Mouse (Mus musculus): Measurements from ENCODE around the gene R3hdml. TPM values are rescaled to one million over a fixed set of nuclear protein-coding genes. Genes with fewer than 3 reads are reported as not detected.

The R3hdml gene
- polyA plus RNA-seq, 1 experiment from 2014 or later, result not detected

DNA sequence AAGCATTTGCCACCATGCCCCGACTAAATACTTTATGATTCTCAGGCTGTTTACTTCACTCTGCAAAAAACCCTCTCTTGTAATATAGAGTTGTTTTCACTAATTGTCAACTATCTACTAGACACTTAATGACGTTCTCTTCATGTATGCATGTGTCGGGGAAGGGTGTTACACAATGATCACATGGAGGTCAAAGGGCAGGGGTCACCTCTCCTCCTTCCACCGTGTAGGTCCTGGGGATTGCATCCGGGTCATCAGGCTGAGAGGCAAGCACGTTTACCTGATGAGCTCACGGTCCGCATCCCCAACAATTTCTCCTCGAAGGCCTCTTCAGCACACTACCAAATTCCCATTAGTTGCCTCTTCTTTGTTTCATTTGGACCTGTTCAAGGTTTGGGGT is 41.1 kb downstream of the R3hdml start:
- Histone ChIP-seq H3K36me3 (ENCODE audit: control insufficient read depth, insufficient read depth, low read length) (no peaks in the 10 kb centered on the region), H3K4me2 (replicated peaks; ENCODE audit: low read depth, low read length) (no peak overlapping the region), H3K9ac (replicated peaks; ENCODE audit: low read depth, low read length) (no peak overlapping the region), H3K4me3 (ENCODE audit: low read depth, low read length) (no peak overlapping the region), H3K27me3 (ENCODE audit: control insufficient read depth, insufficient read depth, low read length) (no peaks in the 10 kb centered on the region), H3K27ac (ENCODE audit: low read length) (no peak overlapping the region), H3K4me1 (ENCODE audit: control insufficient read depth, insufficient read depth, low read length) (no peaks in the 10 kb centered on the region), H3K9me3 (ENCODE audit: control insufficient read depth, low read depth, low read length) (no peaks in the 10 kb centered on the region)
- WGBS, result 79% methylated on average over 9 of the region's 9 CpGs
- no peak for ATAC-seq (ENCODE audit: insufficient number of reproducible peaks, insufficient read depth, low FRiP score, low read depth)

DNA sequence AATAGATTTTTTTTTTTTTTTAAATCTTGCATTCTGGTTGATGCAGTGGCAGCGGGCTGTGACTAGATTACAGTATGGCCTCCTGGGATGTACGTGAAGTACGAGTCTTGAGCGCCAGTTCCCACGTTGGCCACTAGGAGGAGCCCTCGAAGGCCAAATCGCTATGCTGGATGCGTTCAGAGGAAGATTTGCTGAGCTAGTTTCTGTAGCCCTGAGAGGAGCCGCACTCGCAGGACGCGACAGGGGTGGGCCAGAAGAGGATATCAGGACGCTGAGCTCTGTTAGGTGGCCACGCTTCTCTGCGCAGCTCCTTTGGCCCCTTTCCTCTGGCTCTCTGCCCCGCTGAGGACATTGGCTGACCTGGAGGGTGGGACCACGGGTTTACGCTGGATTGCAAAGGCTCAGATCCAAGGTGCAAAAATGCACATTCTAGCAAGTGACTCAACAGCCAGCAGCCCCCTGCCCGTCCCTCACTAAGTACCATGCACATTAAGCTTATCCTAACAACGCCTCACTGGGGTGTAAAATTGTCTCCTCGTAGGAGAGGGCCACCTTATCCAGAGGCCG is 42.9 kb downstream of the R3hdml start:
- peaks cover 9% of the 10 kb centered on the region; the same call in 1 of the 2 replicates for H3K4me1 ChIP-seq (ENCODE audit: control insufficient read depth, insufficient read depth, low read length)
- H3K27ac ChIP-seq (ENCODE audit: low read length), result no peak overlapping the region
- no peaks in the 10 kb centered on the region for H3K36me3 ChIP-seq (ENCODE audit: control insufficient read depth, insufficient read depth, low read length)
- H3K9ac ChIP-seq (replicated peaks; ENCODE audit: low read depth, low read length), result no peak overlapping the region
- ATAC-seq (ENCODE audit: insufficient number of reproducible peaks, insufficient read depth, low FRiP score, low read depth), result no peak
- no peaks in the 10 kb centered on the region for H3K27me3 ChIP-seq (ENCODE audit: control insufficient read depth, insufficient read depth, low read length)
- H3K4me3 ChIP-seq (ENCODE audit: low read depth, low read length), result peak overlapping the region; percentile 24; the same call in 1 of the 2 replicates
- no peaks in the 10 kb centered on the region for H3K9me3 ChIP-seq (ENCODE audit: control insufficient read depth, low read depth, low read length)
- WGBS, result 10% methylated on average over 22 of the region's 22 CpGs
- peak overlapping the region; percentile 52 for H3K4me2 ChIP-seq (replicated peaks; ENCODE audit: low read depth, low read length)

DNA sequence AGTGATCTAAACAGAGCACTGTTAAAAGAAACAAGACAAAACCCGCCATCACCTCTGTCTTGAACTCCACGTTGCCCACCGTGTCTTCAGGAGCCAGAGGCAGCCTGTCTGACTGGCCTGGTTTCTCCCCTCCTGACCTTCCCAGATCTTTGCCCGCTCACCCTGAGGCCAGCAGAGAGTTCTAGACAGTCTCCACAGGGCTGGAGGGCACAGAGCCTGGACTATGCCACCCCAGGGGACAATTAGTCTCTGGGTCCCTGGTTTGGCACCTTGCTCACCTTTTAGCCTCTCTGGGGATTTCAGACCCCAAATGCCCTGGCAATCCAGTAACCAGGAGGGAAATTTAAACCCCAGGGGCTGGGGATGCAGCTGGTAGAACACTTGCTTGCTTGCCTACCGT is 45.3 kb downstream of the R3hdml start:
- no peak overlapping the region for H3K9ac ChIP-seq (replicated peaks; ENCODE audit: low read depth, low read length)
- peaks cover 9% of the 10 kb centered on the region; the same call in 1 of the 2 replicates for H3K4me1 ChIP-seq (ENCODE audit: control insufficient read depth, insufficient read depth, low read length)
- H3K9me3 ChIP-seq (ENCODE audit: control insufficient read depth, low read depth, low read length), result no peaks in the 10 kb centered on the region
- no peak for ATAC-seq (ENCODE audit: insufficient number of reproducible peaks, insufficient read depth, low FRiP score, low read depth)
- no peaks in the 10 kb centered on the region for H3K27me3 ChIP-seq (ENCODE audit: control insufficient read depth, insufficient read depth, low read length)
- H3K4me3 ChIP-seq (ENCODE audit: low read depth, low read length), result no peak overlapping the region
- H3K4me2 ChIP-seq (replicated peaks; ENCODE audit: low read depth, low read length), result no peak overlapping the region
- no peak overlapping the region for H3K27ac ChIP-seq (ENCODE audit: low read length)
- 74% methylated on average over 5 of the region's 5 CpGs for WGBS
- no peaks in the 10 kb centered on the region for H3K36me3 ChIP-seq (ENCODE audit: control insufficient read depth, insufficient read depth, low read length)

DNA sequence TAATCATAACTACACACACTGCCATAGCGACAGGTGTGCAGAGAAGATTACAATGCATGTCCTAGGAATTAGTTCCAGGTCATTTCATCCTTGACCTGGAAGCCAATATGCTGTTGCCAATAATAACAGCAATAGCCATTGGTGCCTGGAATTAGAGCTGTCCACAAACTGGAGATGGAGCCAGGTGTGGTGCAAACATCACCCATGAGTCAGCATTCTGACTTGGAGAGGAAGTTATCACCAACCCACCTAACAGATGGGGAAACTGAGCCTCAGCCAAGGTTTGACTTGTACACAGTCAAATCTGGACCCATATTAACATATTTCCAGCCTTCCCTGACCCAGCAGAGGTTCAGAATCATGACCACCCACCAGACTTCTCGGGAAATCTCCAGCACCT is 46.3 kb downstream of the R3hdml start:
- Histone ChIP-seq H3K9ac (replicated peaks; ENCODE audit: low read depth, low read length) (no peak overlapping the region), H3K4me3 (ENCODE audit: low read depth, low read length) (no peak overlapping the region), H3K36me3 (ENCODE audit: control insufficient read depth, insufficient read depth, low read length) (no peaks in the 10 kb centered on the region), H3K4me1 (ENCODE audit: control insufficient read depth, insufficient read depth, low read length) (peaks cover 9% of the 10 kb centered on the region; the same call in 1 of the 2 replicates), H3K9me3 (ENCODE audit: control insufficient read depth, low read depth, low read length) (no peaks in the 10 kb centered on the region), H3K27ac (ENCODE audit: low read length) (no peak overlapping the region), H3K4me2 (replicated peaks; ENCODE audit: low read depth, low read length) (no peak overlapping the region), H3K27me3 (ENCODE audit: control insufficient read depth, insufficient read depth, low read length) (no peaks in the 10 kb centered on the region)
- ATAC-seq (ENCODE audit: insufficient number of reproducible peaks, insufficient read depth, low FRiP score, low read depth), result no peak
- WGBS, result 77% methylated on average over 2 of the region's 2 CpGs

DNA sequence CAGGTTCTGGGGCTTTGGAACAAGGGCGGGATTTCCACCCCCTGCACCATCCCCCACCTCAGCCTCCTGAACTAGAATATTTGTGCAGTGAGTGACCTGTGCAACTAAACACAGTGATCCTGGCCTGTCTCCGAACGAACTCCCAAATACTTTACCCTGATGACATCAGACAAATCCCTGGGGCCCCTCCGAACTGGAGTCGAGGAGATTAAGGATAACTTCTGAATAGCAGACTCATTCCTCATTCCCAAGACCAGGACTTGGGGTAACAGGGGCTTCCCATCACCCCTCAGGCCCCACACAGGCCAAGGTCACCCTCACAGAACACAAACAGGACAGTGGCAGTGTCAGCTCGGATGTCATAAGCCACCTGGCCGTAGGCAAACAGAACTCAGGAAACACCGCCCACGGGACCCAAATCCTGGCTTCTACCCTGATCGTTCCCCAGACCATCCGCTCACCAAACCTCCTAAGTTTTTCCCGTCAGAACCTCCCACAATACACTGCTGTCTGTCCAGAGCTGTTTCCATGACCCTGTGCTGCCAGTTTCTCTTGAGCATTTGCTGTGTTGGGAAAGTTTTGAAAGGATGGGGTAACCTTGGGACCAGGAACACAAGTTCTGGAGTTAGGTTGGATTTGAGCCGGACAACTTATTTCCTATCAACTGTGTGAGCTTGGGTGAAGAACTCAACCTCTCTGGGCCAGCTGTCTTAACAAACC is 47.4 kb downstream of the R3hdml start:
- WGBS, result 44% methylated on average over 13 of the region's 13 CpGs
- Histone ChIP-seq H3K4me2 (replicated peaks; ENCODE audit: low read depth, low read length) (no peak overlapping the region), H3K36me3 (ENCODE audit: control insufficient read depth, insufficient read depth, low read length) (no peaks in the 10 kb centered on the region), H3K4me3 (ENCODE audit: low read depth, low read length) (no peak overlapping the region), H3K27ac (ENCODE audit: low read length) (no peak overlapping the region), H3K9me3 (ENCODE audit: control insufficient read depth, low read depth, low read length) (no peaks in the 10 kb centered on the region), H3K27me3 (ENCODE audit: control insufficient read depth, insufficient read depth, low read length) (no peaks in the 10 kb centered on the region), H3K9ac (replicated peaks; ENCODE audit: low read depth, low read length) (no peak overlapping the region), H3K4me1 (ENCODE audit: control insufficient read depth, insufficient read depth, low read length) (peaks cover 9% of the 10 kb centered on the region; the same call in 1 of the 2 replicates)
- no peak for ATAC-seq (ENCODE audit: insufficient number of reproducible peaks, insufficient read depth, low FRiP score, low read depth)

DNA sequence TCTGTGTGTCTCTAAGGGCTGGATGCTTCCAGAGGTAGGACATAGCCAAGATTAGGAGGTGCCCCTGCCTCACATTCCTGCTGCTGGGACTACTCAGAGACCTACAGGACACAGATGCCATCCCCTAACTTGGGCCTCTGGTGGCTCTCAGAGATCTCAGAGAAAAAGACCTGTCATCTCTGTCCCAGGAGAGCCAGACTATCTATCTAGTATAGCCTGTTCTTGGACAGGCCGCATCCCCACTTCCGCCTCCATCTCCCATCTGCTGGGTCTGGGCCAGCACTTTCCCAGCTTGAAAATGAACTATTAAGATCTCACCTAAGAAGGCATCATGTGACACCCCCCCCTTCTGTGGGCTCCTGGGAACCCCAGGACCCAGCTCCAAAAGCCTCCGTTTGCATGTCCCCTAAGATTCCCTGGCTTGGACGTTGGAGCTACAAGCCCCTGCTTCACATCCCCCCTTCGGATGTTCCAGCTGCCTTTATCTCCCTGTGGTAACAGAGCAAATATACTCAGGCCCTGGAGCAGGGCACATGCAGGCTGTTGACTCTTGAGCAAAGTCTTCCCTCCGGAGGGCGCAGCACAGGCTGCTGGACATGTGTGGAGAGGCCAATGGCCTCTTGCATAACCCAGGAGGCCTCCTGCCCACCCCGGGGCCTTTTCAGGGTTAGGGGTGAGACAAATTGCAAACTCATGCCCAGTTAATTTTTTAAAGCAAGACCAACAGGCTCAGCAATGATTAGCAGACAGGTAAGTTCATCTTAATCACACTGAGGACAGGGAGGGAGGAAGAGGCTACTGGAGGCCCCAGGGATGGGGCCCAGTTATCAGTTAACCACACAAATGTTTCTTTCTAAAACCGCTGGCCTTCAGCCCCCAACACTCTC is 48.4 kb downstream of the R3hdml start:
- Histone ChIP-seq H3K27ac (ENCODE audit: low read length) (no peak overlapping the region), H3K4me3 (ENCODE audit: low read depth, low read length) (no peak overlapping the region), H3K4me1 (ENCODE audit: control insufficient read depth, insufficient read depth, low read length) (peaks cover 9% of the 10 kb centered on the region; the same call in 1 of the 2 replicates), H3K9ac (replicated peaks; ENCODE audit: low read depth, low read length) (no peak overlapping the region), H3K4me2 (replicated peaks; ENCODE audit: low read depth, low read length) (no peak overlapping the region), H3K27me3 (ENCODE audit: control insufficient read depth, insufficient read depth, low read length) (no peaks in the 10 kb centered on the region), H3K36me3 (ENCODE audit: control insufficient read depth, insufficient read depth, low read length) (no peaks in the 10 kb centered on the region), H3K9me3 (ENCODE audit: control insufficient read depth, low read depth, low read length) (no peaks in the 10 kb centered on the region)
- WGBS, result 59% methylated on average over 9 of the region's 9 CpGs
- 0 out of 2 replicates have a peak, but pooled peaks have one; percentile 46 for ATAC-seq (ENCODE audit: insufficient number of reproducible peaks, insufficient read depth, low FRiP score, low read depth)

DNA sequence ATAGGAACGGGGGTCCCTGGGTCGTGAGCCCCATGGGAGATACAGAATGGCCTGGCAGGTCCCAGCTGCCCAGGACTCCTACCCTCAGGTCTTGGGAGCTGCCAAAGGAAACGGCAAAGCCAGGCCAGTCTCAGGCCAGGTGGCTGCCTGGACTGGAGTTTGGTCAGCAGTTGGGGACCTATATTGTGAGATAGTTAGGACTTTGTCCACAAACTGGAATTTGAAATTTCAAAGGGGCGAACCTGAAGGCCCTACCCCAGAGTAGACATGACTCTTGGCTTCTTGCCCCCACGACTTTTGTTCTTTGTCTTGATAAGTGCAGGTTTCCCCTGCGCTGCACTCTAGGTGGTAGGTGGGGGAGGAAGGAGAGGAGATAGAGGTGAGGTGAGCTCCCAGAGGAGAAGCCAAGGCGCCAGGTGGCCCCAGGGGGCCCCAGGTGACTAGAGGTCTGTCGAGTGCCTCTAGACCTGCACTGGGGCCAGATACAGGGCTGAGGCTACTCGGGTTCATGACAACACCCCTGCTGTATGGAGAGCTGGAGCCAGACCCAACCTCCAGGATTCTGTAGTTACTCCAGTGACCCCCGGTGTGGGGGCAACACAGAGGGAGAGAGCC is 49.6 kb downstream of the R3hdml start:
- Histone ChIP-seq H3K27ac (ENCODE audit: low read length) (no peak overlapping the region), H3K4me1 (ENCODE audit: control insufficient read depth, insufficient read depth, low read length) (peaks cover 9% of the 10 kb centered on the region; the same call in 1 of the 2 replicates), H3K27me3 (ENCODE audit: control insufficient read depth, insufficient read depth, low read length) (no peaks in the 10 kb centered on the region), H3K36me3 (ENCODE audit: control insufficient read depth, insufficient read depth, low read length) (no peaks in the 10 kb centered on the region), H3K9me3 (ENCODE audit: control insufficient read depth, low read depth, low read length) (no peaks in the 10 kb centered on the region), H3K4me2 (replicated peaks; ENCODE audit: low read depth, low read length) (no peak overlapping the region), H3K4me3 (ENCODE audit: low read depth, low read length) (no peak overlapping the region), H3K9ac (replicated peaks; ENCODE audit: low read depth, low read length) (no peak overlapping the region)
- no peak for ATAC-seq (ENCODE audit: insufficient number of reproducible peaks, insufficient read depth, low FRiP score, low read depth)
- WGBS, result 76% methylated on average over 10 of the region's 10 CpGs

DNA sequence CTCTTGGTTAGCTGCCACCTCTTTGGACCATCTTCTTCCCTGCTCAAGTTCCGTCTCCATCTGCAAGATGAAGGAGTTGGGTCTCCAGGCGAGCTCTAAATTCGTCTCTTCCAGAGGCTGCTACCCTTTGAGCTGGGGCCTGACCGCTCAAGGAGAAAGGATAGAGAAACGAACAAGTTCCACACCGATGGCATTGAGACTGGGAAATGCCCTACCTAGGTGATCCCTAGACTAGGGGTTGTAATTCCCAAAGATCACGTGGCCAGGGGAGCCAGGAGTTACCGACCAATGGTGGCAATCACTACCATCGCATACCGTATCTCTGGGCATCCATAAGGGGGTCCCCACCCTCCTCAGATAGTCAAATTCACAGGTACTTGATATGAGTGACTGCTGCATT is 50.6 kb downstream of the R3hdml start:
- H3K27ac ChIP-seq (ENCODE audit: low read length), result no peak overlapping the region
- WGBS, result 89% methylated on average over 10 of the region's 10 CpGs
- peaks cover 9% of the 10 kb centered on the region; the same call in 1 of the 2 replicates for H3K4me1 ChIP-seq (ENCODE audit: control insufficient read depth, insufficient read depth, low read length)
- H3K4me2 ChIP-seq (replicated peaks; ENCODE audit: low read depth, low read length), result no peak overlapping the region
- no peak for ATAC-seq (ENCODE audit: insufficient number of reproducible peaks, insufficient read depth, low FRiP score, low read depth)
- no peak overlapping the region for H3K4me3 ChIP-seq (ENCODE audit: low read depth, low read length)
- H3K27me3 ChIP-seq (ENCODE audit: control insufficient read depth, insufficient read depth, low read length), result no peaks in the 10 kb centered on the region
- H3K36me3 ChIP-seq (ENCODE audit: control insufficient read depth, insufficient read depth, low read length), result no peaks in the 10 kb centered on the region
- H3K9ac ChIP-seq (replicated peaks; ENCODE audit: low read depth, low read length), result no peak overlapping the region
- no peaks in the 10 kb centered on the region for H3K9me3 ChIP-seq (ENCODE audit: control insufficient read depth, low read depth, low read length)
